Mouse (Mus musculus) hindbrain, embryonic 11.5 days (tissue): ENCODE measurements around the gene Mxd3. TPM values are rescaled to one million over a fixed set of nuclear protein-coding genes. Genes with fewer than 3 reads are reported as not detected.

Experiments used
- ATAC-seq: fragments of 200-750 bp; cut with Nextera tagmentation; 2 replicates; pipeline ENCODE4 v1.8.0; 2017; ENCODE audit warnings: mild to moderate bottlenecking, moderate TSS enrichment, moderate library complexity; ENCODE audit not compliant: low FRiP score
- DNase-seq: peaks from one replicate; pipeline ENCODE4 v3.0.0-alpha.2; 2015; ENCODE audit warnings: low spot score
- H3K27ac ChIP-seq: fragments of 300-500 bp; sonication (generic); 2 replicates; pipeline ENCODE4 v1.5.1; 2014; ENCODE audit warnings: mild to moderate bottlenecking, low read depth, low read length
- H3K27me3 ChIP-seq: fragments of 300-500 bp; sonication (generic); 2 replicates; pipeline ENCODE4 v1.6.1; 2014; ENCODE audit warnings: mild to moderate bottlenecking, low read length, moderate library complexity, mixed read lengths; ENCODE audit not compliant: control insufficient read depth, insufficient read depth
- H3K36me3 ChIP-seq: fragments of 300-500 bp; sonication (generic); 2 replicates; pipeline ENCODE4 v1.6.1; 2014; ENCODE audit warnings: mild to moderate bottlenecking, low read length, moderate library complexity, mixed read lengths; ENCODE audit not compliant: control insufficient read depth, insufficient read depth
- H3K4me1 ChIP-seq: fragments of 300-500 bp; sonication (generic); replicated peaks from 2 replicates; pipeline ENCODE4 v1.6.1; 2014; ENCODE audit warnings: low read length, mixed read lengths; ENCODE audit not compliant: control insufficient read depth, insufficient read depth
- H3K4me2 ChIP-seq: fragments of 300-500 bp; sonication (generic); replicated peaks from 2 replicates; pipeline ENCODE4 v1.6.1; 2014; ENCODE audit warnings: mild to moderate bottlenecking, low read depth, low read length
- H3K4me3 ChIP-seq: fragments of 300-500 bp; sonication (generic); 2 replicates; pipeline ENCODE4 v1.5.1; 2014; ENCODE audit warnings: low read depth, low read length
- H3K9ac ChIP-seq: fragments of 300-500 bp; sonication (generic); 2 replicates; pipeline ENCODE4 v1.6.1; 2014; ENCODE audit warnings: low read depth, low read length
- H3K9me3 ChIP-seq: fragments of 300-500 bp; sonication (generic); 2 replicates; pipeline ENCODE4 v1.6.1; 2016; ENCODE audit warnings: low read length; ENCODE audit not compliant: control insufficient read depth
- WGBS: fragments of 180-500 bp; shearing (Covaris S2); extraction: QIAGEN DNeasy Blood & Tissue Kit; methylation state at CpG from one replicate; pipeline ENCODE4 v1.1.7; 2014; 5-methylcytosine and 5-hydroxymethylcytosine counted together
- polyA plus RNA-seq: library from polyadenylated mRNA; unstranded; fragments of >200 nt; fragmentation: Nextera tagmentation; extraction: Ambion mirVana; gene quantifications from 2 replicates; pipeline ENCODE4 v1.2.1, GENCODE M21; 2014

Gene Mxd3
- polyA plus RNA-seq, 1 experiment from 2014 or later: 30.5 TPM

DNA sequence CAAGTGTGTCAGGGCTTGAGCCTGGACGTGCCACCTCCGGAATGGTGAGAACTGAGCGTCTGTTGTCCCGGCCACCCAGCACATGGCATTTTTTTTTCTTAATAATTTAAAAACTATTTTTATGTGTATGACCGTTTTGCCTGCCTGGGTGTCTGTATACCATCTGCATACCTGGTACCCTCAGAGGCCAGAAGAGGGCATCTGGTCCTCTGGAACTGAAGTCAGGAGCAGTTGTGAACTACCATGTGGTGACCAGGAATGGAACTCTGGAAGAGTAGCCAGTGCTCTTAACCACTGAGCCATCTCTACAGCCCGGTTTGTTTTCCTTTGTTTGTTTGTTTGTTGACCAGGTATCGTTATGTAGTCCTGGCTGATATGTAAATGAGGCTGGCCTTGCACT is 38.8 kb upstream of the Mxd3 start:
- no peak overlapping the region for H3K4me3 ChIP-seq
- H3K9ac ChIP-seq: no peak overlapping the region
- no peaks in the 10 kb centered on the region for H3K9me3 ChIP-seq
- no peaks in the 10 kb centered on the region for H3K27me3 ChIP-seq
- DNase-seq: no peak
- no peaks in the 10 kb centered on the region for H3K4me1 ChIP-seq
- no peak for ATAC-seq
- no peak overlapping the region for H3K27ac ChIP-seq
- 81% methylated on average over 7 of the region's 7 CpGs for WGBS
- no peaks in the 10 kb centered on the region for H3K36me3 ChIP-seq
- H3K4me2 ChIP-seq: no peak overlapping the region

DNA sequence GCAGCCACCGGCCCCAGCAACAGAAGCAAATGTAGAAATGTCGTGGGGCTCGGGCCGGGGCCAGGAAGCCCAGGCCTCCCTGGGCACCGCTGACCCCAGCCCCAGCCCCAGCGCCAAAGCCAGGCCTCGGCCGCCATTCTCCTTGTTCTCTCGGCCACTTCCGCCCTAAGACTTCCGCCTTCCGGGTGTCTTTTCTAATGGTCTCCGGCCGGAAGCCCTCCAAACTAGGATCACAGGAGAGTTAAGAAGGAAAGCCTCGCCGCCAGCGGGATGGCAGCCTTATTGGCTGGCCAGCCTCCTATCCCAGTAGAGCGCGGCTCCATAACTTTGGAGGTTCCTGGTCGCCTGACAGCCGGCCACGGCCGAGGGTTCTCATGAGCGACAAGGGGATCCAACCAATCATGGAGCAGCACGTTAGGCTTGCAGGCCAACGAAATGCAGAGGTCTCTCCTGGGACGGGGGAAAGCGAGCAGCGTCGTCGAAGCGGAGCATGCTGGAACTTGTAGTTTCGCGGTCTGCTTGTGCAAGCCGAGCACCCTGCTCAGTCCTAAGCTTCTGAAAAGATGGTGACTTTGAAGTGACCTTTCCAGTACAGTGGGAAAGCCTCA is 32.9 kb upstream of the Mxd3 start, which contains the start of gene Lman2:
Gene Lman2, minus strand, starts transcription at position 331 of the 608 bp plus-strand sequence.
- H3K27ac ChIP-seq: peak within 1 kb of the TSS; percentile 89
- H3K27me3 ChIP-seq: no peaks in the 10 kb centered on the region
- no peaks in the 10 kb centered on the region for H3K9me3 ChIP-seq
- peak; percentile 97 for ATAC-seq
- H3K4me2 ChIP-seq: peak within 1 kb of the TSS; percentile 65
- H3K36me3 ChIP-seq: no peaks in the 10 kb centered on the region
- H3K4me3 ChIP-seq: peak within 1 kb of the TSS; percentile 97
- H3K9ac ChIP-seq: peak within 1 kb of the TSS; percentile 94
- H3K4me1 ChIP-seq: no peaks in the 10 kb centered on the region; the same call in 1 of the 2 replicates
- peak; percentile 96 for DNase-seq
- under 1% methylated on average over 35 of the region's 35 CpGs for WGBS

DNA sequence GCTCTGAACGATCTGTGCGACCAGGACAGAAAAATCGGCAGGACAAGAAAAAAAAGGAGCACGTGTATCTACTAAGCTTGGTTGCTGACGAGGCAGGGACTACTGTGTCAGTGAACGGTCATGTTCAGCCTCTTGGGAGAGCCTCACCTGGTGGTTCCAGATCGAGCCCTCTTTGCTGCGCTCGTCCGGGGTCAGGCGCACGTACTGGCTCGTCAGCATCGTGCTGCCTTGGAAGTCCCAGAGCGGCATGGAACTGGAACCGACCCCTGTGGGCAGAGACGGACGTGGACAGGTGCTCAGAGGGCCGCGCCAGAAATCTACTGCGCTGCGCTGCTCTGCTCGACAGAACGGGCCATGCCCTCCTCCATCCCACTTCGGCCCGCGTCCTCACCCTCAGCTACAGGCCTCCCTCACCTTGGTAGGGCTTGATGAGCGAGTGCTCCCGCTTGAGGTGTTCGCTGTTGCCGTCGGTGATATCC is 32.4 kb upstream of the Mxd3 start:
- 1% methylated on average over 32 of the region's 32 CpGs for WGBS

DNA sequence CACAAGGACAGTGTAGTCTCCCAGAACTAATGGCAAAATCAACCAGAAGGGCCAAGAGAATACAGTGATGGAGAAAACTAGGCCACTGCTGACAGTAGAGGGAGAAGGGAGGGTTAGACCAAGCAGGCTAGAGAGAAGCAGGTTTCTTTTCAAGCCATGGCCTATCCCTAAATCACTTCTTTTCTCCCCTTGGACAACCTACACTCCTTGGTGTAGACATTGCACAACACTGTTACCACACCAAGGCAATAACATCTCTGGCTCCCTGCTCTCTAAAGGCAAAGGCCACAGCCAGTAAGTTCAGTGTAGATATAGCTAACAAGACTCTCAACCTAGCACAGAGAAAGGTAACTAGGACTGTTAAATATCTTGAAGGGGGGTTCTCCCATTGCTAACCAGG is 31.5 kb upstream of the Mxd3 start:
- peak overlapping the region; percentile 28; the same call in 1 of the 2 replicates for H3K9ac ChIP-seq
- H3K4me2 ChIP-seq: peak overlapping the region; percentile 65
- no peaks in the 10 kb centered on the region for H3K27me3 ChIP-seq
- ATAC-seq (no peak), DNase-seq (no peak)
- no peaks in the 10 kb centered on the region for H3K36me3 ChIP-seq
- H3K9me3 ChIP-seq: no peaks in the 10 kb centered on the region
- H3K27ac ChIP-seq: no peak overlapping the region
- H3K4me3 ChIP-seq: peak overlapping the region; percentile 97
- no peaks in the 10 kb centered on the region; the same call in 1 of the 2 replicates for H3K4me1 ChIP-seq

More for the DNA sequence above, 32.4 kb upstream of the Mxd3 start:
- Histone ChIP-seq H3K27me3 (no peaks in the 10 kb centered on the region), H3K4me3 (peak overlapping the region; percentile 97), H3K9me3 (no peaks in the 10 kb centered on the region), H3K9ac (peak overlapping the region; percentile 94), H3K27ac (peak overlapping the region; percentile 89), H3K4me1 (no peaks in the 10 kb centered on the region; the same call in 1 of the 2 replicates), H3K36me3 (no peaks in the 10 kb centered on the region), H3K4me2 (peak overlapping the region; percentile 65)
- DNase-seq (no peak), ATAC-seq (peak; percentile 70)

DNA sequence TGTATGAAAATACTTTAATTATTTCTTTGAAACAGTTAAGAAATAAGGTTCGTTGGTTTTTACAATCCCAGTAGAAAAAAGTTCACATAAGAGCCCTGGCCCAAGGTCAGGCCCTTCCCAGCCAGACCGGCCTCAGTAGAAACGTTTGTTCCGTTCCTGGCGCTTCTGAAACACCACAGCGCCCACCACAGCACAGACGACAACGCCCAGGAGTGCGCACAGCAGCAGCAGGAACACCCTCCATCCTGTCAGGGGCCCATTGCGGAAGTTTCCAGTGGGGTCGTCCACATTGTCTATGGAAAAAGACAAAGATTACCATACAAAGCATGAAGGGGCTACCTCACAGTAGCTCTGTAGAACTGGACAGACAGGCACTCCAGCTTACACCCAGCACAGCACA is 17.1 kb upstream of the Mxd3 start:
- H3K4me3 ChIP-seq: no peak overlapping the region

DNA sequence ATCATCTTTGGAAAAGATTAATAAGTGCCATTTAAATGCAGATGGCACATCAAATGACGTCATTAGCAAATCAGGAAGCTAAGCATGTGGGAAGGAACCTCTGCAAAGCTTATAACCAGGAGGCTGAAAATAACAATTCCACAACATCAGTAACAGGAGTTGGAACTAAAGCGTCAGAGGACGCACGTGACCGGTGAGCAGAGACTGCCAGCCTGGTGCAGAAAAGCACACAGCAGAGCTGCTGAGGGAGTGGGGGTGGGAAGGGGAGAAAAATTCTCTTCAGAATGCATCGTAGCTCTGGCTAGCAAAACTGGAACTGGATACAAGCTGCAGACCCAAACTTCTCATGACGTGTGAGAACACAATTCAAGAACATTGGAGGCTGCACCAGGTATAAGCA is 14.7 kb upstream of the Mxd3 start:
- WGBS: 88% methylated on average over 7 of the region's 7 CpGs
- Histone ChIP-seq H3K4me3 (no peak overlapping the region), H3K4me1 (no peaks in the 10 kb centered on the region), H3K9ac (no peak overlapping the region), H3K4me2 (no peak overlapping the region), H3K36me3 (peaks cover 22% of the 10 kb centered on the region), H3K27me3 (no peaks in the 10 kb centered on the region; the same call in 1 of the 2 replicates), H3K27ac (no peak overlapping the region), H3K9me3 (no peaks in the 10 kb centered on the region)
- ATAC-seq (no peak), DNase-seq (no peak)

More for the DNA sequence above, 17.1 kb upstream of the Mxd3 start:
- no peaks in the 10 kb centered on the region for H3K9me3 ChIP-seq
- H3K4me2 ChIP-seq: no peak overlapping the region
- H3K27me3 ChIP-seq: no peaks in the 10 kb centered on the region; the same call in 1 of the 2 replicates
- no peak for ATAC-seq
- no peak for DNase-seq
- no peak overlapping the region for H3K9ac ChIP-seq
- WGBS: 90% methylated on average over 11 of the region's 11 CpGs
- no peaks in the 10 kb centered on the region for H3K4me1 ChIP-seq
- no peak overlapping the region for H3K27ac ChIP-seq
- H3K36me3 ChIP-seq: peaks cover 30% of the 10 kb centered on the region

DNA sequence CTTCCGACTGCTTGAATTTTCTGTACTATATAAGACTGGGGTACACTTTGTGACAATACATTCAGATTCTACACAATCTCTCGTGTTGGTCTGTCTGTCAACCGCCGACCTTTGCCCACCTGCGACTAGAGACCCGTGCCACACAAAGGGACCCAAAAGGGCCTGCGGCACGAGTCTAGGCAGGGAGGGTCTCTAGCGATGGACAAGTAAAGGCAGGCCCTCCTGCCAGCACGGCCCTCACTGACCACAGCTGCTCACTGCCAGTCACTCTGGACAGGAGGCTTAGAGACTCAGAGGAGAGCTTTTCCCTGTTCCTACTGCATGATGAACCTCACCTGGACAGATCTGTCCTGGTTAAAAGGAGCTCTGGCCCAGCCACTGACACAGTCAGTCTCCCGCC is 12.8 kb upstream of the Mxd3 start:
- Histone ChIP-seq H3K27ac (no peak overlapping the region), H3K4me2 (no peak overlapping the region), H3K4me1 (no peaks in the 10 kb centered on the region), H3K9ac (no peak overlapping the region), H3K4me3 (no peak overlapping the region), H3K36me3 (peaks cover 13% of the 10 kb centered on the region), H3K27me3 (no peaks in the 10 kb centered on the region; the same call in 1 of the 2 replicates), H3K9me3 (no peaks in the 10 kb centered on the region)
- no peak for ATAC-seq
- 41% methylated on average over 11 of the region's 11 CpGs for WGBS
- no peak for DNase-seq

DNA sequence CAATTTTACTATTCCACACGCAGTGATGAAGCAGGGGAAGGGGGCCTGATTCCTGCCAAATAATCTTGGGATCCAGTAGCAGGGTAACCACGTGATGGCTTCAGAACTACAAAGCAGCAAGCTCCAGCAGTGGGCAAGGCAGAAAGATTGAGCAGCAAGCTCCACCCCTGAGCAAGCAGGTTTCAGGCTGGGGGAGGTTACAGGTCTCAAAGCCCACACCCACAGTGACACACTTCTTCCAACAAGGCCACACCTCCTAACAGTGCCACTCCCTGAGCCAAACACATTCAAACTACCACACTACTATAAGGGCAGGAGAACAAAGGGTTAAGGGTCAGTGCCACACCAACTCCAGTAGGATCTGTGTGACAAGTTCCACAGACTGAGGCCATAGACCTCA is 9.6 kb upstream of the Mxd3 start:
- DNase-seq (no peak), ATAC-seq (no peak)
- H3K4me1 ChIP-seq: no peaks in the 10 kb centered on the region
- no peak overlapping the region for H3K4me3 ChIP-seq
- no peak overlapping the region for H3K4me2 ChIP-seq
- H3K9ac ChIP-seq: no peak overlapping the region
- no peaks in the 10 kb centered on the region for H3K9me3 ChIP-seq
- no peak overlapping the region for H3K27ac ChIP-seq
- no peaks in the 10 kb centered on the region; the same call in 1 of the 2 replicates for H3K27me3 ChIP-seq
- 0 out of 2 replicates have a peak, but pooled peaks cover 3% of the 10 kb centered on the region for H3K36me3 ChIP-seq
- 42% methylated on average over 2 of the region's 2 CpGs for WGBS
